Mouse (Mus musculus) cerebellum, adult 2 months (tissue): Measurements from ENCODE around the gene Skint3.

Experiments
- CTCF ChIP-seq: fragments of 200-500 bp; IDR thresholded peaks from 2 replicates; pipeline ENCODE4 v1.5.1; 2011; ENCODE audit warnings: low read depth, mild to moderate bottlenecking, control low read depth, low read length, moderate library complexity, borderline replicate concordance; ENCODE audit not compliant: insufficient read depth
- POLR2A ChIP-seq: fragments of 200-500 bp; IDR thresholded peaks from 2 replicates; pipeline ENCODE4 v1.6.1; 2011; ENCODE audit warnings: low read length, control low read depth, borderline replicate concordance; ENCODE audit not compliant: insufficient read depth

- TF ChIP-seq CTCF (no peak), POLR2A (no peak)
These were observed 24.0 kb downstream of the Skint3 start for GRCm38 (mm10) chr4:112256022-112256421.
